Mouse (Mus musculus) heart, adult 8-10 months (tissue): ENCODE results near the gene Coro2a. TPM values are rescaled to one million over a fixed set of nuclear protein-coding genes. Genes with fewer than 3 reads are reported as not detected.

ENCODE experiments used
- total RNA-seq, 4 experiments: library from RNA; stranded (reverse); gene quantifications; 2 replicates each; pipeline ENCODE4 v1.2.4; 2022

Gene Coro2a
- total RNA-seq, 4 experiments from 2014 or later, result 0.22 to 0.63 (median 0.46) TPM

Other genes starting within 250 kb of the Coro2a start
- gene Trmo, start 212.8 kb downstream of the Coro2a start, total RNA-seq, result 1 to 10 TPM; 2.1 to 3.7 (median 3.2) TPM
- gene Hemgn, start 188.7 kb downstream of the Coro2a start, total RNA-seq, result under 1 TPM in 1 of 4 experiments, not detected in 3; 0.37 TPM
- gene Anp32b, start 151.3 kb downstream of the Coro2a start, total RNA-seq, result 10 to 100 TPM; 59.5 to 64.7 (median 61.5) TPM
- gene Nans, start 113.0 kb downstream of the Coro2a start, total RNA-seq, result 10 to 100 TPM; 12.1 to 16.8 (median 15.6) TPM
- gene Trim14, start 66.1 kb downstream of the Coro2a start, total RNA-seq, result 1 to 10 TPM; 1.6 to 2.5 (median 2.1) TPM
- gene Tbc1d2, start 48.0 kb upstream of the Coro2a start, total RNA-seq, result 1 to 10 TPM in 3 of 4 experiments, under 1 TPM in 1; 0.92 to 1.8 (median 1.3) TPM